Mouse (Mus musculus) embryonic facial prominence, embryonic 11.5 days (tissue): ENCODE data around the gene Skil. TPM values are rescaled to one million over a fixed set of nuclear protein-coding genes. Genes with fewer than 3 reads are reported as not detected.
A peak's percentile ranks its signal among the peaks of the same experiment; 100 is the strongest.

Experiments used
- ATAC-seq: fragments of 200-750 bp; cut with Nextera tagmentation; replicated peaks from 2 replicates; pipeline ENCODE4 v1.8.0; 2017; ENCODE audit warnings: low read depth; ENCODE audit not compliant: insufficient number of reproducible peaks, low FRiP score, low TSS enrichment
- DNase-seq: peaks from one replicate; pipeline ENCODE4 v3.0.0-alpha.2; 2015; ENCODE audit warnings: low spot score
- H3K27ac ChIP-seq: fragments of 300-500 bp; sonication (generic); replicated peaks from 2 replicates; pipeline ENCODE4 v1.5.1; 2014; ENCODE audit warnings: mild to moderate bottlenecking, low read depth, low read length, control low read depth
- H3K27me3 ChIP-seq: fragments of 300-500 bp; sonication (generic); 2 replicates; pipeline ENCODE4 v1.6.1; 2014; ENCODE audit warnings: mild to moderate bottlenecking, low read length, moderate library complexity, mixed read lengths; ENCODE audit not compliant: control insufficient read depth, insufficient read depth
- H3K36me3 ChIP-seq: fragments of 300-500 bp; sonication (generic); replicated peaks from 2 replicates; pipeline ENCODE4 v1.6.1; 2014; ENCODE audit warnings: low read depth, mild to moderate bottlenecking, low read length, moderate library complexity, mixed read lengths; ENCODE audit not compliant: control insufficient read depth, insufficient read depth
- H3K4me1 ChIP-seq: fragments of 300-500 bp; sonication (generic); 2 replicates; pipeline ENCODE4 v1.6.1; 2014; ENCODE audit warnings: low read length, mixed read lengths; ENCODE audit not compliant: control insufficient read depth, insufficient read depth
- H3K4me2 ChIP-seq: fragments of 300-500 bp; sonication (generic); 2 replicates; pipeline ENCODE4 v1.6.1; 2014; ENCODE audit warnings: low read depth, mild to moderate bottlenecking, control low read depth, low read length, moderate library complexity
- H3K4me3 ChIP-seq: fragments of 300-500 bp; sonication (generic); 2 replicates; pipeline ENCODE4 v1.5.1; 2014; ENCODE audit warnings: low read depth, low read length, control low read depth
- H3K9ac ChIP-seq: fragments of 300-500 bp; sonication (generic); replicated peaks from 2 replicates; pipeline ENCODE4 v1.6.1; 2014; ENCODE audit warnings: mild to moderate bottlenecking, control low read depth, low read length
- H3K9me3 ChIP-seq: fragments of 300-500 bp; sonication (generic); replicated peaks from 2 replicates; pipeline ENCODE4 v1.6.1; 2016; ENCODE audit warnings: mild to moderate bottlenecking, low read length, inconsistent platforms, mixed read lengths; ENCODE audit not compliant: control insufficient read depth
- WGBS: fragments of 180-500 bp; shearing (Covaris S2); extraction: QIAGEN DNeasy Blood & Tissue Kit; methylation state at CpG from one replicate; pipeline ENCODE4 v1.1.7; 2014; 5-methylcytosine and 5-hydroxymethylcytosine counted together
- polyA plus RNA-seq: library from polyadenylated mRNA; unstranded; fragments of >200 nt; fragmentation: Nextera tagmentation; extraction: Ambion mirVana; gene quantifications from 2 replicates; pipeline ENCODE4 v1.2.1, GENCODE M21; 2014

Gene Skil
- polyA plus RNA-seq = 34.8 and 37.7 TPM in 2 replicates

DNA sequence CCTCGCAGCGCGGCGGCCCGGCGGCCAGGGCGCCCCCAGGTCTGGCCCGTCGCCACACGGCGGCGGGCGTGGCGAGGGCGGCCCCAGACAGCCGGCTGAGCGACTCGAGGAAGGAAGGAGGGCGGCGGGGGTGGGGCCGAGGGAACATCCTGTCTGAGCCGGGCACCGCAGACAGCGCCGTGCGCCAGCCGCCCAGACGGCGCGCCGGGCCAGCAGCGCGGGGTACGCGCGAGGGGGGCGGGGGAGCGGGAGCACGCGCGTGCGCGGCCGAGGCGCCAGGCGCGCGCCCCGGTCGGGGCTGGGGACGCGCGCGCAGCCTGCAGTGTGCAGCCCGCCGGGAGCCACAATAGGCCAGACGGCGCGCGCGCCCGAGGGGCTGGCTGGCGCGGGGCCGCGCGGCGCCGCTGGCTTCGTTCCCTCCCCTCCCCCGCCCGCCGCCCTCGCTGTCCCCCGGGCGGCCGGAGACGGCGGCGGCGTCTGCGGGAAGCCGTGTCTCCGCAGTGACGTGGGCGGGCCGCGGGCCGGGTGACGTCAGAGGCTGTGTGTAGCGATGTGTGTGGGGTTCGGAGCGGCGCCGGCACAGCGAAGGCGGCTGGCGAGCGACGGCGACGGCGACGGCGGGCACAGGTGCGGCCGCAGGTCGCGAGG, at the start of gene Skil:
TSS of gene Skil (plus strand) at position 528 of the 648 bp plus-strand sequence.
- Histone ChIP-seq H3K9me3 (no peaks in the 10 kb centered on the region), H3K27ac (peak within 1 kb of the TSS; percentile 99), H3K9ac (peak within 1 kb of the TSS; percentile 83), H3K36me3 (no peaks in the 10 kb centered on the region), H3K4me2 (peak within 1 kb of the TSS; percentile 85), H3K27me3 (no peaks in the 10 kb centered on the region), H3K4me3 (peak within 1 kb of the TSS; percentile 97), H3K4me1 (no peaks in the 10 kb centered on the region; the same call in 1 of the 2 replicates)
- under 1% methylated on average over 39 of the region's 109 CpGs for WGBS
- peak; percentile 96 for DNase-seq
- ATAC-seq = peak; percentile 97

DNA sequence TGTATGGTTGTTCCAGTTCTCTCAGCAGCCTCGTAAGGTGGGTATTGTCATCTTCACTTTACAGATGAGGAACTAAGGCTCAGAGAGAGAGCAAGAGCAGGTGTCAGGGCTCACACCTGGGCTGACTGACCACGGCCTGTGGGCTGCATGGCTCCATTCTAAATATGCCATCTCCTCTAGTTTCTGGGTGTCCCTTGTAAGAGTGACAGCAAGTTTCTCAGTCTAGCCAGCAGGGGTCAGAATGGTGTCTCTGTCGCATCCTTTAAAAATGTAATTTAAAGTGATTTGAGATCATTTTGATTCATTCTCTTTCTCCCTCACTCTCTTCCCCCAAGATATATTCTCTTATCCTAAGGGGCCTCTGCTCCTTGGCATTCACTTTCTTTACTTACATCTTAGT, 47.6 kb upstream of the Skil start:
- Histone ChIP-seq H3K36me3 (no peaks in the 10 kb centered on the region), H3K4me3 (no peak overlapping the region), H3K9me3 (no peaks in the 10 kb centered on the region), H3K4me2 (no peak overlapping the region), H3K9ac (no peak overlapping the region), H3K27me3 (no peaks in the 10 kb centered on the region), H3K4me1 (no peaks in the 10 kb centered on the region), H3K27ac (no peak overlapping the region)
- 71% methylated on average over 3 of the region's 3 CpGs for WGBS
- DNase-seq (no peak), ATAC-seq (no peak)

DNA sequence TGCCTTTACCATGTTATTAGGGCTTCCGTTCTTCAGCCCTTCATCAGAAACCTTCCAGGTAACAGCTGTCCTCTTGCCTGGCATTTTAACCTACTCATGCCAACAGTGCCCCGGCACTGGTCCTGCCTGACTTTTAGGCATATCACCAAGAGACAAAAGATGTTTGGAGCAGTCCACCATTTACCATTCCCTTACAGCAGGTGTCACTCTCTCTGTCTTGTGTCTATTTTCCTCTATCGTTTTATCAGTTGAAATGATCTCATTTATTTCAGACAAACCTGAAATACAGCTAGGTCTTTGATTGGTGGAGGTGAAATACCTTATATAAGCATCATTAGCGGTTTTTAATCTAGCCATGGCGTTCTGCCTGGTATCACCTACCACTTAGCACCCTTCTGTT, 45.8 kb upstream of the Skil start:
- no peaks in the 10 kb centered on the region for H3K36me3 ChIP-seq

DNA sequence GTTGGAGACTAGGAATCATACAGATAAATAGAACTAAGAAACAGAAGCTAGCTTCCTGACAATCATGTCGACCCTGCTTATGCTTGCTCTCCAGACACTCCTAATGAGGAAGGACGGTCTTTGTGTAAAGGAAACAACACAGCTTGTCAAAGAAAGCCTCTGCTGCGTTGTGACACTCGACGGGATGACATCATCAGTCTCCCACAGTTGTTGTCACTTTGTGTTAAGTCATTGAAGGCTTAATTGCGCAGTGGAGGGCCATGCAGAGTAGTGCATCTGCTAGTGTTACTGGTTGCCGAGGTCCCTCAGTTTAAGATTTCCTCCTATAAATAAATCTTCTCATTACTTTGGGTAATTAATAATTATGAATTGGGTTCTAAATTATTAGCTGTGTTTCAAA, 44.5 kb upstream of the Skil start:
- ATAC-seq = peak; percentile 73; the same call in 1 of the 2 replicates
- Histone ChIP-seq H3K27ac (no peak overlapping the region), H3K9me3 (no peaks in the 10 kb centered on the region), H3K27me3 (no peaks in the 10 kb centered on the region), H3K4me3 (no peak overlapping the region), H3K9ac (no peak overlapping the region), H3K4me1 (no peaks in the 10 kb centered on the region), H3K36me3 (no peaks in the 10 kb centered on the region), H3K4me2 (no peak overlapping the region)
- no peak for DNase-seq
- 66% methylated on average over 7 of the region's 7 CpGs for WGBS

More for the DNA sequence above, 45.8 kb upstream of the Skil start:
- no peaks in the 10 kb centered on the region for H3K9me3 ChIP-seq
- no peak overlapping the region for H3K27ac ChIP-seq
- WGBS = 89% methylated on average over 5 of the region's 5 CpGs
- DNase-seq (no peak), ATAC-seq (no peak)
- H3K9ac ChIP-seq = no peak overlapping the region
- H3K27me3 ChIP-seq = no peaks in the 10 kb centered on the region
- no peak overlapping the region for H3K4me3 ChIP-seq
- H3K4me1 ChIP-seq = no peaks in the 10 kb centered on the region
- H3K4me2 ChIP-seq = no peak overlapping the region

DNA sequence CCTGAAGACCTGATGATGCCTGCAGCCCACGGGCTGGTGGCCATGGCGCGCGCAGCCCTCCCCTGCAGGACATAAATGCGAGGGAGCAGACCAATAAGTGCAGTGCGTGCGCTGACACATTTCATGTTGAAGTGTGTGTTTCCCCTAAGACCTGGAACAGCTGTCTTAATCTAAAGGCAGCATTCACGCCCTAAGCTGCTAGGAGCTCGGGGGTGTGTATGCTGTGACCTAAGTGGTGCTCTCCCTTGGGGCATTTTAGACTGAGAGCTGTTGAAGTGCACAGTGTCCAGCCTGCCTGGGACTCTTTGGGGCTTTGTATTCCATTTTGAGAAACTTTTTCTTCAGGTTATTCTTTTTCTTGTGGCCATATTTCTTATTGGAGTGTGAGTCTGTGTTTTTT, 43.1 kb upstream of the Skil start:
- no peak overlapping the region for H3K4me3 ChIP-seq
- DNase-seq = no peak
- no peak overlapping the region for H3K9ac ChIP-seq
- no peak overlapping the region for H3K27ac ChIP-seq
- WGBS = 82% methylated on average over 9 of the region's 9 CpGs
- no peaks in the 10 kb centered on the region for H3K27me3 ChIP-seq
- H3K4me1 ChIP-seq = no peaks in the 10 kb centered on the region
- no peaks in the 10 kb centered on the region for H3K9me3 ChIP-seq
- no peak overlapping the region for H3K4me2 ChIP-seq
- H3K36me3 ChIP-seq = no peaks in the 10 kb centered on the region
- ATAC-seq = no peak

DNA sequence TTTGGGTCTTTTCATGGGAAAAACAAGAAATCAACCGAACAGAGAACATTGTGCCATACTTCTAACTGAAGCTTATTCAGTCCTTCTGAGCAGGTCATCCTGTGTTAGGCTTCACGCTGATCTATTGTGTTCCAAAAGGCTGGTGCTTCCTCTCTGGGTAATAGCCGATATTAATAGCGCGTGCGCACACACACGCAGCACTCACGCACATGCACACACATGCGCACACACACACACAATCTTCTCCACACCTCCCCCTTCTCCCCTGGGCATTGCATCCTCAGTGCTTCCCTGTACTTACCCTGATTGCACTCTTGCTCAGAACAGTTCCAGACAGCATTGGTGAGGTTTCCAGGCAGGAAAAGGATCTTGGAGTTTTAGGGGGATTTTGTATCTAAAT, 41.7 kb upstream of the Skil start:
- no peak overlapping the region for H3K4me3 ChIP-seq
- no peak overlapping the region for H3K4me2 ChIP-seq
- H3K27ac ChIP-seq = no peak overlapping the region
- H3K9ac ChIP-seq = no peak overlapping the region
- no peaks in the 10 kb centered on the region for H3K4me1 ChIP-seq
- no peaks in the 10 kb centered on the region for H3K9me3 ChIP-seq
- DNase-seq (no peak), ATAC-seq (no peak)
- 93% methylated on average over 9 of the region's 9 CpGs for WGBS
- no peaks in the 10 kb centered on the region for H3K27me3 ChIP-seq
- no peaks in the 10 kb centered on the region for H3K36me3 ChIP-seq

DNA sequence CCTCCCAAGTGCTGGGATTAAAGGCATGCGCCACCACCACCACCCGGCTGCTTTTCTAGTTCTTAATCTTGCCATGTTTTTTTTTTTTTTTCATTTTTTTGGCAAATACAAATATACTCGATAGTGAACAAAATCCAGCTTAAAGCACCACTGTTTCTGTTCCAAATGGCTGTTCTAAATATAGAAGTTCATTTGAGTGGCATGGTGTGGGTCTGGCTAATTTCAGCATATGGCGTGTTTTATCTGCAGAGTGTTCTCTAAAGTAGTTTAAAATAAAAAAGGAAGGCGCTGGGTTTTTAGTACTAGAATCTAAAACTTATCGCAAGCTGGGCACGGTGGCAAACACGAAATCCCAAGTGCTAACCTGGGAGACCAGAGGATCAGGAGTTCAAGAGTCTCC, 40.0 kb upstream of the Skil start:
- no peak for ATAC-seq
- Histone ChIP-seq H3K36me3 (no peaks in the 10 kb centered on the region), H3K27ac (no peak overlapping the region), H3K9ac (no peak overlapping the region), H3K4me3 (no peak overlapping the region), H3K4me2 (no peak overlapping the region), H3K27me3 (no peaks in the 10 kb centered on the region), H3K4me1 (no peaks in the 10 kb centered on the region), H3K9me3 (no peaks in the 10 kb centered on the region)
- no peak for DNase-seq
- WGBS = 93% methylated on average over 8 of the region's 8 CpGs

DNA sequence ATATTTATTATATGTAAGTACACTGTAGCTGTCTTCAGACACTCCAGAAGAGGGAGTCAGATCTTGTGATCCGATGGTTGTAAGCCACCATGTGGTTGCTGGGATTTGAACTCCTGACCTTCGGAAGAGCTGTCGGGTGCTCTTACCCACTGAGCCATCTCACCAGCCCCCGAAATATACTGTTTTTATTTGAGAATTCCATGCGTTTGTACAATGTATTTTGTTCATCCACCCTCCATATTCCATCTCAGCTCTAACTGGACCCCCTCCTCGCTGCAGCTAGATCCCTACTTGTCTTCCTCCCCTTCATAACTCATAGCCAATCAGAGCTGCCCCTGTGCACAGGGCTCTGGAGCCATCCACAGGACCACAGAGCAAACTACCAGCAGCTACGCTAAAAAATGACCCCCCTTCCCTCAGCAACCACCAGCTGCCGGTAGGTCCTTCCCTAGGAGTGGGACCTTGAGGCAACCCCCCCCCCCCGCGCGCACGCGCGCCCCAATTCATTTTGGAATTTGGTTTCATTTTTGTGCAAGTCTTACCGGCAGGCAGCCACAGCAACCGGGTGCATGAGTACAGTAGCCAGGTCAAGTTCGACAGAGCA, 38.7 kb upstream of the Skil start:
- H3K9me3 ChIP-seq = no peaks in the 10 kb centered on the region
- peak overlapping the region; percentile 47 for H3K4me2 ChIP-seq
- no peaks in the 10 kb centered on the region for H3K4me1 ChIP-seq
- H3K36me3 ChIP-seq = no peaks in the 10 kb centered on the region
- no peak overlapping the region for H3K27ac ChIP-seq
- DNase-seq (peak; percentile 62), ATAC-seq (peak; percentile 46)
- 30% methylated on average over 17 of the region's 17 CpGs for WGBS
- H3K27me3 ChIP-seq = no peaks in the 10 kb centered on the region
- H3K4me3 ChIP-seq = peak overlapping the region; percentile 38
- no peak overlapping the region for H3K9ac ChIP-seq
